Comparison of ENCODE assay signal across 8 mouse cellular contexts in the genomic region with DNA sequence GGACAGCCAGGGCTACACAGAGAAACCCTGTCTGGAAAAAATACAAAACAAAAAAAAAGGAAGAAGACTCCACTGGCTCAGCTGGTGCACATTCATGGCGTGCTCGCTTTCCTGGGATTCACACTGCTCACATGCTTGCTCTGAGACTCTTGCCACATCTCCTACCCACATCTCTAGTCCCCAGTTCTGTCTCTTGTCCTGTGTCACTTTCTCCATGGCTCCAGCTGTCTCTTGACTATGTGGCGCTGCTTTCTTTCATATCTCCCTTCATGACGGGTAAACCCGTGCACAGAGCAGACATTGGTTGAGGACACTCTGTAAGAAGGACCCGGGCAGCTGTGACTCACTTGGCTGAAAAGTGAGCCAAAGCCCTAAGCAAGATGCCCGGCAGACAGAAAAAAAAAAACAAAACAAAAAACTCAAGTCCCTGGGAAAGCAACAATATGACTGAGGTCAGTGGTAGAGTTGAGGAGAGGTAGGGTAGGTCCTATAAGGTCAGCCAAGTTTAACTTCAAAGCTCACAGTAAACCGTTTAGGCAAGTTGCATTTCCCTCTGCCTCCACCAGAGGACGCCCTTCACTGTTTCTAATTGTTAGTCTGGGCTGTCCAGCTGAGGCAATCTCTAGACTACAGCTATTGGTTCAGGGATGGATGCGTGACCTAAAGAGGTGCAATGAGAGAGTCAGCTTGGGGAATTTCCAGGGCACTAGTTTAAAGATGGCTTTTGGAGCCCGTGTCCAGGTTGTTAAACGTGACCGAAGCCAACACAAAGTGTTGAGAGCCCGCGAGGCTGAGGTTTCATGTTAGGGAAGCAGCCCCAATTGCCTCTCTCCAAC. TPM values are rescaled to one million over a fixed set of nuclear protein-coding genes. Genes with fewer than 3 reads are reported as not detected.
A peak's percentile ranks its signal among the peaks of the same experiment; 100 is the strongest.
DNase-seq lines count a peak whose midpoint lies in the region; ATAC-seq and TF ChIP-seq lines count a peak whose summit lies in the region.

No protein-coding gene starts in this region.

- peaks cover 9% of the 10 kb centered on the region; the same call in 1 of the 2 replicates for H3K4me1 ChIP-seq in midbrain, embryonic 10.5 days
- H3K4me1 ChIP-seq in midbrain, embryonic 15.5 days, result no peaks in the 10 kb centered on the region
- no peaks in the 10 kb centered on the region for H3K4me1 ChIP-seq in forebrain, postnatal 0 days (ENCODE audit: insufficient read depth)

- no peak overlapping the region for H3K9ac ChIP-seq in midbrain, embryonic 15.5 days
- no peak overlapping the region for H3K9ac ChIP-seq in forebrain, postnatal 0 days

- no peaks in the 10 kb centered on the region for H3K27me3 ChIP-seq in midbrain, embryonic 10.5 days (ENCODE audit: low read depth, poor library complexity, severe bottlenecking)
- H3K27me3 ChIP-seq in midbrain, embryonic 15.5 days (replicated peaks), result no peaks in the 10 kb centered on the region
- H3K27me3 ChIP-seq in forebrain, postnatal 0 days (ENCODE audit: insufficient read depth, low read length), result no peaks in the 10 kb centered on the region

- H3K36me3 ChIP-seq in midbrain, embryonic 10.5 days, result peaks cover 43% of the 10 kb centered on the region
- H3K36me3 ChIP-seq in midbrain, embryonic 15.5 days (replicated peaks), result peaks cover 11% of the 10 kb centered on the region
- H3K36me3 ChIP-seq in forebrain, postnatal 0 days (ENCODE audit: insufficient read depth), result peaks cover 13% of the 10 kb centered on the region

- peak; percentile 70 for DNase-seq in midbrain, embryonic 10.5 days (ENCODE audit: low spot score)
- peak; percentile 71 for DNase-seq in cerebellum, adult 11 months
- DNase-seq in forebrain, postnatal 0 days, result peak; percentile 72
- peak; percentile 89 for DNase-seq in heart, postnatal 4 days
- DNase-seq in layer of hippocampus, postnatal 10 days (ENCODE audit: low spot score in 2 of 2), result peak; percentile 85
- peak; percentile 88 for DNase-seq in lung, postnatal 25 days (ENCODE audit: low spot score)
- DNase-seq in spleen, adult 18-20 months, result peak; percentile 68 to 83

- 71% methylated on average over 15 of the region's 15 CpGs for WGBS in midbrain, embryonic 10.5 days
- 67% methylated on average over 15 of the region's 15 CpGs for WGBS in midbrain, embryonic 15.5 days
- 64% methylated on average over 15 of the region's 15 CpGs for WGBS in forebrain, postnatal 0 days

- H3K4me3 ChIP-seq in midbrain, embryonic 10.5 days, result no peak overlapping the region
- H3K4me3 ChIP-seq in midbrain, embryonic 15.5 days, result no peak overlapping the region
- H3K4me3 ChIP-seq in forebrain, postnatal 0 days (ENCODE audit: low read depth, low read length), result no peak overlapping the region

- no peak overlapping the region for H3K4me2 ChIP-seq in midbrain, embryonic 15.5 days
- H3K4me2 ChIP-seq in forebrain, postnatal 0 days (ENCODE audit: low read depth), result no peak overlapping the region

- ATAC-seq in midbrain, embryonic 15.5 days (replicated peaks), result no peak
- peak; percentile 56 for ATAC-seq in forebrain, postnatal 0 days

- peak; percentile 95 for TF ChIP-seq CTCF in forebrain, postnatal 0 days (IDR thresholded peaks at IDR 0.05; ENCODE audit: low read depth)

- H3K27ac ChIP-seq in midbrain, embryonic 10.5 days (replicated peaks), result no peak overlapping the region
- H3K27ac ChIP-seq in midbrain, embryonic 15.5 days, result no peak overlapping the region
- H3K27ac ChIP-seq in forebrain, postnatal 0 days (ENCODE audit: low read depth, low read length), result no peak overlapping the region

- no peaks in the 10 kb centered on the region for H3K9me3 ChIP-seq in midbrain, embryonic 10.5 days (replicated peaks)
- H3K9me3 ChIP-seq in midbrain, embryonic 15.5 days, result no peaks in the 10 kb centered on the region
- H3K9me3 ChIP-seq in forebrain, postnatal 0 days (ENCODE audit: low read length), result no peaks in the 10 kb centered on the region

RNA-seq across cellular contexts. Expression of a gene that starts 17.3 kb away (rescaled TPM):
- 16.0 and 16.7 TPM in 2 replicates for polyA plus RNA-seq in midbrain, embryonic 10.5 days (2016; fragmentation: Nextera tagmentation; extraction: Ambion mirVana)
- 18.6 and 21.1 TPM in 2 replicates for polyA plus RNA-seq in midbrain, embryonic 15.5 days (2015; fragmentation: Nextera tagmentation; extraction: Ambion mirVana)
- total RNA-seq in forebrain, postnatal 0 days (2014; rRNA removed), result 14.2 and 17.4 TPM in 2 replicates
- polyA plus RNA-seq in forebrain, postnatal 0 days (2015; fragmentation: Nextera tagmentation; extraction: Ambion mirVana), result 8.4 and 13.3 TPM in 2 replicates
- total RNA-seq in heart, postnatal 4 days (2021), result 10 to 100 TPM; 19.2 to 21.0 TPM
- total RNA-seq in layer of hippocampus, postnatal 10 days (2021), result 10 to 100 TPM; 22.3 to 22.7 TPM

RNA-seq across cellular contexts. Expression of a gene that starts 33.7 kb away (rescaled TPM):
- 35.3 and 44.6 TPM in 2 replicates for polyA plus RNA-seq in midbrain, embryonic 10.5 days (2016; fragmentation: Nextera tagmentation; extraction: Ambion mirVana)
- polyA plus RNA-seq in midbrain, embryonic 15.5 days (2015; fragmentation: Nextera tagmentation; extraction: Ambion mirVana), result 35.9 and 39.6 TPM in 2 replicates
- total RNA-seq in forebrain, postnatal 0 days (2014; rRNA removed), result 47.9 and 56.0 TPM in 2 replicates
- polyA plus RNA-seq in forebrain, postnatal 0 days (2015; fragmentation: Nextera tagmentation; extraction: Ambion mirVana), result 37.2 and 38.3 TPM in 2 replicates
- 10 to 100 TPM; 14.1 to 14.8 TPM for total RNA-seq in heart, postnatal 4 days (2021)
- 10 to 100 TPM; 72.7 to 78.5 TPM for total RNA-seq in layer of hippocampus, postnatal 10 days (2021)
